Mouse (Mus musculus): Measurements from ENCODE around the gene Rnf145. TPM values are rescaled to one million over a fixed set of nuclear protein-coding genes. Genes with fewer than 3 reads are reported as not detected.

Gene Rnf145
- polyA plus RNA-seq, 1 experiment, result 361 TPM

DNA sequence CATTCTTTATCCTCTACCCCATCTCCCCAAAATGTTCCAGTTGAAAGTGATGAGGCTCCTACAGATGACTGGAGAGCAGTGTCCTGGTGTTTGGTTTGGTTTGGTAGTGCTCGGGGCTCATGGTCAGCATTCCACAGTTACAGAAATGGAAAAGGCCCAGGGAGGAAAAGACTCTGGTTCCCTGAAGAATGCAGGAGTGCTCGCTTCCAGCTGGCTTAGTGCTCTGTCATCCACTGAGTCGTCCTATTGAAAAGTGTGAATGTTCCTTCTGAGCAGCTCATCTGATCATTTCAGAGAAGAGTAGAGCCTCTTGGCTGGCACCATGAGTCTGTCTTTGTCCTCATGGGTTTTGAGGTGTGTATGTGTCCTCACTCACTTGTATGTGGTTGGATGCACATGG, 19.3 kb downstream of the Rnf145 start:
- H3K36me3 ChIP-seq (ENCODE audit: control insufficient read depth, insufficient read depth, low read length), result peaks cover 37% of the 10 kb centered on the region
- no peak overlapping the region for H3K4me3 ChIP-seq (ENCODE audit: control insufficient read depth, insufficient read depth, low read length)
- H3K27me3 ChIP-seq (ENCODE audit: control insufficient read depth, insufficient read depth, low read length), result no peaks in the 10 kb centered on the region
- peaks cover 31% of the 10 kb centered on the region for H3K4me1 ChIP-seq (replicated peaks; ENCODE audit: control insufficient read depth, insufficient read depth, low read length)
- no peak overlapping the region for H3K27ac ChIP-seq (ENCODE audit: control insufficient read depth, insufficient read depth, low read length)
- TF ChIP-seq CTCF (IDR thresholded peaks at IDR 0.05; ENCODE audit: borderline replicate concordance, control insufficient read depth, extremely low read depth, insufficient read depth, low read length, poor library complexity), result no peak
- TF ChIP-seq POLR2A (IDR thresholded peaks at IDR 0.05; ENCODE audit: control insufficient read depth, extremely low read depth, insufficient read depth, low read length, poor library complexity), result no peak
- no peak for DNase-seq
- WGBS, result 92% methylated on average over 3 of the region's 3 CpGs

DNA sequence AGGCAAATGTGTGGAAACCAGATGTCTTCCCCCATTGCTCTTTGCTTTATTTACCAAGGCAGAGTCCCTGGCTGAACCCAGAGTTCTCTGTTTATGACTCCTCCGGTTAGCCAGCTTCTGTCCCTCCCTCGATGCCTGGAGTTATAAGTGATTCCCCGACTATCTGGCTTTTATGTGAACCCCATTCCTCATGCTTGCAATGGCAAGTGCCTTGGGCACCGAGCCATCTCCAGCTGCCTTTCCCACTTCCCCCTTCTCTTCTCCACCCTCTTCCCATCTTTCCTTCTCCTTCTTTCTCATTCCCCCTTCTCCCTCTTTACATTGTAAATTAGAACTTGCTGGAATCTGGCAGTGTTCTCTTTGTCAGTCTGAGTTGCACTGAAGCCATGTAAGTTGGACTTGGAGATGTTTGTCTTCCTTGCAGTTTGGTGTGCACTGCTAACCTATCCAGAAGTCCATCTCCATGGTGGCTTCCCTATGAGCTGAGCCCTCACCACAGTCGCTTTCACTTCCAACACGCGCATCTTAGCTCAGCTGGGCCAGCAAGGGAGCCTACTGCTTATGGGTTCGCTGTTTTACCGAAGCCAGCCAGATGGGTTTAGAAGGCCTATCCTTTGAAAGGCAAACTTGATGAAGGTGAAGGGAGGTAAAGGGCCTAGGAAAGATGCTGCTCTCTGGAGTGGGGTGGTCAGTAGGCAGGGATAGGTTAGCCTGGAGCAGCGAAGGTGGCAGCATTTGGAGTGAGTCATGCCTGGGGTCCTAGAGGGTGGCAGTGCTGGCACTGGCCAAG, 19.9 kb downstream of the Rnf145 start:
- 87% methylated on average over 10 of the region's 10 CpGs for WGBS
- Histone ChIP-seq H3K36me3 (ENCODE audit: control insufficient read depth, insufficient read depth, low read length) (peaks cover 35% of the 10 kb centered on the region), H3K4me1 (replicated peaks; ENCODE audit: control insufficient read depth, insufficient read depth, low read length) (peaks cover 36% of the 10 kb centered on the region), H3K27ac (ENCODE audit: control insufficient read depth, insufficient read depth, low read length) (no peak overlapping the region), H3K4me3 (ENCODE audit: control insufficient read depth, insufficient read depth, low read length) (no peak overlapping the region), H3K27me3 (ENCODE audit: control insufficient read depth, insufficient read depth, low read length) (no peaks in the 10 kb centered on the region)
- no peak for TF ChIP-seq POLR2A (IDR thresholded peaks at IDR 0.05; ENCODE audit: control insufficient read depth, extremely low read depth, insufficient read depth, low read length, poor library complexity)
- no peak for TF ChIP-seq CTCF (IDR thresholded peaks at IDR 0.05; ENCODE audit: borderline replicate concordance, control insufficient read depth, extremely low read depth, insufficient read depth, low read length, poor library complexity)
- no peak for DNase-seq

DNA sequence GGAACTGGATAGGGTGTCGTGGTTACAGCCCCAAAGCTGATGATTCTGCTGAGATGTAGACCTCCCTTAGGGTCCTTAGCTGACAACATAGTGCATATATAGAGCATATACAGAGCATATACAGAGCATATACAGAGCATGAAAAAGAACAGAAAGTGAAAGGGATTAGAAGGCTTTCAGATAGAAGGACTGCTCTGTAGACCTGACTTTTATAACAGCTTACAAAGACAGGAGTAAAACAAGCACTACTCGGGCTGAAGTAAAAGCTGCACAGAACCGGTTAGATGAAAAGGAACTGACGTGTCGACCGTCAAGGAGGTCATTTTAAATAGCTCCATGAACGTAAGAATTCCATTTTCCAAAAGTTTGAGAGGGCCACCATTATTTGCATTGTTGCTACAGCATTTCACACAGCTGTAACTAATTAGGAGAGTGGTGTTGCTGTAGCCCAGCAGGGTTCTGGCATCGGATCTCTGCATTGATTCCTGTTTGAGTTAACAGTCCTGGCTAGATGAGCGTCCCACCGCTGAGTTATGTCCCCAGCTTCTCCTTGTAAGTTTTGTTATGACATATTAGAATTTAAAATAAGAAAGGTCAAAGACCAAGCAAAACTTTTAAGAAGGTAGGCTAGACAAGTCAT, 20.6 kb downstream of the Rnf145 start:
- Histone ChIP-seq H3K4me1 (replicated peaks; ENCODE audit: control insufficient read depth, insufficient read depth, low read length) (peaks cover 41% of the 10 kb centered on the region), H3K36me3 (ENCODE audit: control insufficient read depth, insufficient read depth, low read length) (peaks cover 28% of the 10 kb centered on the region), H3K27me3 (ENCODE audit: control insufficient read depth, insufficient read depth, low read length) (no peaks in the 10 kb centered on the region), H3K27ac (ENCODE audit: control insufficient read depth, insufficient read depth, low read length) (no peak overlapping the region), H3K4me3 (ENCODE audit: control insufficient read depth, insufficient read depth, low read length) (no peak overlapping the region)
- no peak for DNase-seq
- TF ChIP-seq CTCF (IDR thresholded peaks at IDR 0.05; ENCODE audit: borderline replicate concordance, control insufficient read depth, extremely low read depth, insufficient read depth, low read length, poor library complexity) (no peak), POLR2A (IDR thresholded peaks at IDR 0.05; ENCODE audit: control insufficient read depth, extremely low read depth, insufficient read depth, low read length, poor library complexity) (no peak)
- 85% methylated on average over 10 of the region's 10 CpGs for WGBS

DNA sequence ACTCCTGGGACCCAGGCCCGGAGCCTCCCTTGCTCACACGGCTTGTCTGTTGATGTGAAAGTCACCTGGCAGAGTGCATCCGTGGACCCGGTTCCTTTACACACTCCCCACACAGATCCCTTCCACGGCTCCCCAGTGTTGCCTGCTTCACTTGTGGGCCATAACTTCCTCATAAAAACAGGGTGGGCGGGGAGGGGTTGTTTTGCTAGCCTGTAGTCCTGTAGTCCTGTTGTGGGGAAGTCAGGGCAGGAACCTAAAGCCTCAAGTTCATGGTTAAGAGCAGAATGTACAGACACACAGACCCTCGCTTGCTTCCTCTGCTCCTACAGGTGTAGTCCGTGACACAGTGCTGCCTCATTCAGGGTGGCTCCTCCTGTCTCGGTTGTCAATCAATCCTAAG, 21.5 kb downstream of the Rnf145 start:
- no peak overlapping the region for H3K4me3 ChIP-seq (ENCODE audit: control insufficient read depth, insufficient read depth, low read length)
- H3K27me3 ChIP-seq (ENCODE audit: control insufficient read depth, insufficient read depth, low read length), result no peaks in the 10 kb centered on the region
- H3K36me3 ChIP-seq (ENCODE audit: control insufficient read depth, insufficient read depth, low read length), result peaks cover 21% of the 10 kb centered on the region
- peak overlapping the region; percentile 48; the same call in 1 of the 2 replicates for H3K27ac ChIP-seq (ENCODE audit: control insufficient read depth, insufficient read depth, low read length)
- 41% methylated on average over 9 of the region's 9 CpGs for WGBS
- peaks cover 46% of the 10 kb centered on the region for H3K4me1 ChIP-seq (replicated peaks; ENCODE audit: control insufficient read depth, insufficient read depth, low read length)
- TF ChIP-seq POLR2A (IDR thresholded peaks at IDR 0.05; ENCODE audit: control insufficient read depth, extremely low read depth, insufficient read depth, low read length, poor library complexity), result no peak
- no peak for TF ChIP-seq CTCF (IDR thresholded peaks at IDR 0.05; ENCODE audit: borderline replicate concordance, control insufficient read depth, extremely low read depth, insufficient read depth, low read length, poor library complexity)
- no peak for DNase-seq

DNA sequence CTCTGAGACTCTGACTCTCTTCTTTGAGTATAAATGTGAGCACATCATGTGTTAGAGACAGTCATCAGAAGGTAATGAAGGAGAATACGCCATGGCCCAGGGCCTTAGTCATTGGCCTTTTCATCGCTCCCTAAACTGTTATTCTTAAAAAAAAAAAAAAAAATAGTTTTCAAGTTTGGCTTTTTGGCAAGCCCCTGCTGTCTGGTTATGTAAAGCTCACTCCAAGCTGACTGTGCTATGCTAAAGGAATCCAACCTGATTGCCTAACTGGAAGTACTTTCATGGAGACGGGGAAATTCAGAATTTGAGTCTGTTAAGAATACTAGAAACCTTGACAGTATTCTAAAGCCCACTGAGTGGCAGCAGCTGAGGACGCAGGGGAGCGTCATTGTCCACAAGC, 22.5 kb downstream of the Rnf145 start:
- Histone ChIP-seq H3K27ac (ENCODE audit: control insufficient read depth, insufficient read depth, low read length) (no peak overlapping the region), H3K36me3 (ENCODE audit: control insufficient read depth, insufficient read depth, low read length) (peaks cover 14% of the 10 kb centered on the region), H3K4me3 (ENCODE audit: control insufficient read depth, insufficient read depth, low read length) (no peak overlapping the region), H3K4me1 (replicated peaks; ENCODE audit: control insufficient read depth, insufficient read depth, low read length) (peaks cover 52% of the 10 kb centered on the region), H3K27me3 (ENCODE audit: control insufficient read depth, insufficient read depth, low read length) (no peaks in the 10 kb centered on the region)
- DNase-seq, result no peak
- WGBS, result 92% methylated on average over 5 of the region's 5 CpGs
- no peak for TF ChIP-seq CTCF (IDR thresholded peaks at IDR 0.05; ENCODE audit: borderline replicate concordance, control insufficient read depth, extremely low read depth, insufficient read depth, low read length, poor library complexity)
- no peak for TF ChIP-seq POLR2A (IDR thresholded peaks at IDR 0.05; ENCODE audit: control insufficient read depth, extremely low read depth, insufficient read depth, low read length, poor library complexity)

DNA sequence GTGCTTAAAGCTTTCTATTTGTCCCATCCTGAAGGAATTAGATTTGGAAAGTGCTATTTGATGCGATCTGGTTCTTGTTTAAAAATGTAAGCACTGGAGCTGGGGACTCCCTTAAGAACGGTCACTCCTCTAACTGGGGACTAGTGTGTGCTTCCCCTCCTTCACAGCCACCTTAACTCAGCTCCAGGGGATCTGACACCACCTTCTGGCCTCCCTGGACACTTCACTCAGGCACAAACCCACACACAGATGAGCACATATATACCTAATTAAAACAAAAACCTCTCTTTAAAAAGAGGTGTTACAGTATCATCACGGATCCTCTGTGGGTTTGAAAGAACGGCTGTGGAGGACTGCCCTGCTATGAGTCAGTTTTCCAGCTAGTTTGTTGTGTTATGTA, 23.0 kb downstream of the Rnf145 start:
- 92% methylated on average over 4 of the region's 4 CpGs for WGBS
- no peak for TF ChIP-seq POLR2A (IDR thresholded peaks at IDR 0.05; ENCODE audit: control insufficient read depth, extremely low read depth, insufficient read depth, low read length, poor library complexity)
- no peak for TF ChIP-seq CTCF (IDR thresholded peaks at IDR 0.05; ENCODE audit: borderline replicate concordance, control insufficient read depth, extremely low read depth, insufficient read depth, low read length, poor library complexity)
- DNase-seq, result no peak
- H3K4me1 ChIP-seq (replicated peaks; ENCODE audit: control insufficient read depth, insufficient read depth, low read length), result peaks cover 57% of the 10 kb centered on the region
- no peaks in the 10 kb centered on the region for H3K27me3 ChIP-seq (ENCODE audit: control insufficient read depth, insufficient read depth, low read length)
- no peak overlapping the region for H3K27ac ChIP-seq (ENCODE audit: control insufficient read depth, insufficient read depth, low read length)
- no peak overlapping the region for H3K4me3 ChIP-seq (ENCODE audit: control insufficient read depth, insufficient read depth, low read length)
- peaks cover 13% of the 10 kb centered on the region for H3K36me3 ChIP-seq (ENCODE audit: control insufficient read depth, insufficient read depth, low read length)

All from thymus, adult 2 months (tissue).